Mouse (Mus musculus) liver, adult 2 months (tissue): Measurements from ENCODE around the gene Arhgap21.

ENCODE experiments used
- CTCF ChIP-seq: fragments of 200-500 bp; IDR thresholded peaks from 2 replicates; pipeline ENCODE4 v1.5.1; 2011; ENCODE audit warnings: low read depth, low read length, control low read depth
- POLR2A ChIP-seq: fragments of 200-500 bp; IDR thresholded peaks from 2 replicates; pipeline ENCODE4 v1.6.1; 2011; ENCODE audit warnings: low read length, control low read depth; ENCODE audit not compliant: insufficient read depth; ENCODE audit errors: extremely low read depth

DNA sequence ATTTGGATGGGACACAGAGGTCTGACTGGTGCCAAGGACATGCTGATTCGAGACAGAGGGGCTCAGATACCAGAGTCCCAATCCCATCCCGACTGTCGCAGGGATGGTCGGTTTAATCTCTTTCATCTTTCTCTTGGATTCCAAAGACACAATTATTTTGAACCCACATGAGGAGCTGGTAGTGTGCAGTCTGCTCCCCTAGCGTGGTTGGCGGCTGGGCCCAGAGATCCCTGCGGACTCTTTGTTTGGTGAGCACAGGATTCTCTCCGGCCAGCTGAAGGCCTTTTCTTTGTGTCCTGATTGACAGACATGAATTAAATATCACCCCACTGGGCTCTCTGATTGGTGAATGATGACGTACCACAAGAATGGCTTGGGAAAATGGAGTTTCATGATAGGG lies 41.5 kb upstream of the Arhgap21 start:
- TF ChIP-seq CTCF (no peak), POLR2A (no peak)
